Mouse (Mus musculus) skeletal muscle tissue, postnatal 0 days (tissue): ENCODE results near the gene Clcn1. TPM values are rescaled to one million over a fixed set of nuclear protein-coding genes. Genes with fewer than 3 reads are reported as not detected.

Source experiments
- polyA plus RNA-seq: library from polyadenylated mRNA; unstranded; fragments of >200 nt; fragmentation: Nextera tagmentation; extraction: Ambion mirVana; gene quantifications from 2 replicates; pipeline ENCODE4 v1.2.1, GENCODE M21; 2015

Clcn1 gene
- polyA plus RNA-seq, result 9.9 and 12.2 TPM in 2 replicates

DNA sequence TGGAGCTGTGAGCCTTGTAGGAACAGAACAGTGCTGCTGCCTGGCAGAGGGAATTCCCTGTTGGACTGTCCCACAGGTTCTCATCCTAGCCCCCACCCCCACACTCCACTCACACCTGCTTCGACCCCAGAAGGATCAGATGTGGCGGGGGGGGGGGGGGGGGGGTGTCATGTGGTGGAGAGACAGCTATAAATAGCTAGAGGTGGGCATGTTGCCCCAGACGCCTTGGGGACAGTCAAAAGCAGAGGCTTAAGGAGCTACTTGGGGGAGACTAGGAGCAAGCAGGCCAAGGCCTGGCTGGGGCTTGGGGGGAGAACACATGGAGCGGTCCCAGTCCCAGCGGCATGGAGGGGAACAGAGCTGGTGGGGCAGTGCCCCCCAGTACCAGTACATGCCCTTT, at the start of gene Clcn1:
Gene Clcn1, plus strand, starts transcription at position 238 of the 400 bp plus-strand sequence.

DNA sequence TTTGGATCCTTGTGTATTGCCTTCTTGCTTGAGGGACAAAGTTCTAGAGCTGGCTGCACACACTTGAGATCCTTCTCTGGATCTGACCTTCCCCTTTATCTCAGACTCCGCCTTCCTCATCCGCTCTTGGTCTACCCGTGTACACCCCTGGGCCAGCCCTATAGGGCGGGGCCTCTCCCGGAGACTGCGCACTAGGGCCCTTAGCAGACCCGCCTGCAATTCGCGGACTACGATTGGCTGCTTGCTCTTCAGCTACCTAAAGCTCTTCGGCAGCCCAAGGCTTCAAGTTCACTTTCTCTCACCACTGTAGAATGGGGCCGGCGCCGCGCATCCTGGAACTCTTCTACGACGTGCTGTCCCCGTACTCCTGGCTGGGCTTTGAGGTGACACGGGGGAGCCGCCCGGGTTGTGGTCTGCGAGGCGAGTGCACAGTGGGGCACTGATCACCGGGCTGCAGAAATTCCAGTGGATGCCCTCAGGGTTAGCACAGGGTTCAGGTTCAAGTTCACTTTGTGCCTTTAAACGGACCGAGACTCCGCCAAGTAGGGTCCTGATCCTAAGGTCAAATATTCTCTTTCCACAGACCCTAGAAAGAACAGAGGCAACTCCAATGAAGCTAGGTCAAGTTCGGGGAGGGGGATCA, 40.7 kb upstream of the Clcn1 start, which contains the start of gene Gstk1:
Gene Gstk1, plus strand, starts transcription at position 225 of the 643 bp plus-strand sequence.

DNA sequence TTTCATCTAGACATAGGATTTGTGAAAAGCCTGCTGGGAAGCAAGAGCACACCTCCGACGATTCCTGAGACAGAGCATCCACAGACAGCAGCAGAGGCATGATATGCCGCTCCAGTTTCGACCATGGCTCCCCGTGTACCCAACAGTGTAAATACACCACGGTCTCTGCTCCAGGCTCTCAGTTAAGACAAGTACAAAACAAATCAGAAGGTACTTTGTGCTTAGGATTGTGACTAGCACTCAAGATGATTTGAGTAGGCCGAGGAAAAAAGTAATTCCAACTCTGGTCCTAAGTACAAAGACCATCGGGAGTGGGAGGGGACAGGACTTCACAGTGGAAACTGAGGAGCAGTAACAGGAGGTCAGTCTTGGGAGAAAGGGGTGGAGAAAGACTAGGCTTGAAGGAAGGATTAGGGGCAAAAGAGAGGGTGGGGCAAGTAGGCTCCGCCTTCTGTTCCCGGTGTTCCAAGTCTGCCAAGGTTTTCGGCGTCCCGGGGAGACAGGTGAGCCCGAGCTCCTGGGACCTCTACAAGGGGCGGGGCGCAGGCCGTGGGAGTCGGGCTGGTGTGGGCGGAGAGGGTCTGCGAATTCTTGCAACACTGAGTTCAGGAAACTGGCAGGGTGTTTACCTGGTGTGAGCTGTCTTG, 24.8 kb upstream of the Clcn1 start, which contains the start of gene Tmem139:
Gene Tmem139, plus strand, starts transcription at position 447 of the 647 bp plus-strand sequence.

DNA sequence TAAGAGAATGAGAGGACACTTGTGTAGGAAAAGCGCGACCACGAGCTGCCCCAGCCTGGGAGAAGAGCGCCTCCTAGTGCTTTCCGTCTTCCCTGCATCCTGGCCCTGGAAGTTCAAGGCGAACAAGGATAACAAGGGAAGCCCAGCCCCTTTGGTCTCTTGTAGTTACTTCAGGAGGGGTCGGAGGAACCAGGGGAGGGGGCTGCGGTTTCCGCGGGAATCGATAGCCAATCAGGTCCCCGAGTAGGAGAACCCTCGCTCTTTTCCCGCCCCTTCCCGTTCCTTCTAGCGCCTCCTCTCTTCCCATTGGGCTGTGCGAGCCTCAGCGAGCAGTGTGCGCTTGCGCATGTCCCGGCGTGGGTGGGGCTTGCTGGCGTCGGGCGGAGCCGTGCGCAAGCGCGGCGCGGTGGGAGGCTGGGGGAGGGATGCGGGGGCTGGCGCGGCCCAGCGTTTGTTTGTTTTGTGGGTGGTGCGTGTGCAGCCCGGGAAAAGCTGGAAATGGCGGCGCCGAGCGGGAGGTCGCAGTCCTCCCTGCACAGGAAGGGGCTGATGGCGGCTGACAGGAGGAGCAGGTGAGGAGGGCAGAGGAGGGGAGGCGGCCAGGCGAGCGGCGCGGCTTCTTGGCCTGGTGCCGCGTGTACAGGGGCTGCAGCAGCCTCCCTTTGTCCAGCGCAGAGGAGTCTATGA, 21.7 kb upstream of the Clcn1 start, which contains the start of gene Casp2:
Gene Casp2, plus strand, starts transcription at position 360 of the 687 bp plus-strand sequence.

DNA sequence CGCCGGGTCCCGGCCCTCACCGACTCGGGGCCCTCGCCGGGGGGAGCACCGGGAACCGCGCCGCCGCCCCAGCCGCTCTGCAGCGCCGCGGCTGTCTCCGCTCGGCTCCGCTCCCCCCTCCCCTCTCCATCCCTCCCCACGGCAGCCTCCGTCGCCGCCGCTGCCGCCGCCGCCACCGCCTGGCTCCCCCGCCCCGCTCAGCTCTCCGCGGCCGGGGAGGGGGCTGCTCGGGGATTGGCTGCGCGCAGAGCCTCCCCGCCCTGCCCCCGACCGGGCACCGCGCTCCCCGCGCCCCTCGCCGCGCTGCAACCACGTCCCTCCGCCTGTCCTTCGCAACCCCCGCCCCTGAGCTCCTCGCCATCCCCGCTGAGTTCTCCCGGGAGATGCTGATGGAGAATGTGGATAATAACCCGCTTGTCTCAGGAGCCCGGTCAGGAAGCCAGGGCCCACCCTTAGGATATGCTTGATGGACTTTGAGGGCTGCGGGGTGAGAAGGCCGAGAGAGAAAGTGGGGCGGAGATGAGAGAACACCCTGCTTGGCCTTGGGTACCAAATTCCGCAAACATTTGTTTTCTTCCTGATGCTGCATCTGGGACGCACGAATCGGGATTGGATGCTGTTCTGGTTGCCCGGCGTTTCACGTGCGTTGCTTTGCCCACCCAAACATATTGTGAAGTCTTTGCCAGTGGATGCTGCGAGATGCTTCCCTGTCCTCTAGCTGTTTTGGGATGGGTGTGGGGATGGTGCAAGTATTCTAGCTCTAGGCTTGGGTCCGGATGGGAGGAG, 38.2 kb downstream of the Clcn1 start, which contains the start of gene Fam131b:
Gene Fam131b, minus strand, starts transcription at position 162 of the 786 bp plus-strand sequence.

DNA sequence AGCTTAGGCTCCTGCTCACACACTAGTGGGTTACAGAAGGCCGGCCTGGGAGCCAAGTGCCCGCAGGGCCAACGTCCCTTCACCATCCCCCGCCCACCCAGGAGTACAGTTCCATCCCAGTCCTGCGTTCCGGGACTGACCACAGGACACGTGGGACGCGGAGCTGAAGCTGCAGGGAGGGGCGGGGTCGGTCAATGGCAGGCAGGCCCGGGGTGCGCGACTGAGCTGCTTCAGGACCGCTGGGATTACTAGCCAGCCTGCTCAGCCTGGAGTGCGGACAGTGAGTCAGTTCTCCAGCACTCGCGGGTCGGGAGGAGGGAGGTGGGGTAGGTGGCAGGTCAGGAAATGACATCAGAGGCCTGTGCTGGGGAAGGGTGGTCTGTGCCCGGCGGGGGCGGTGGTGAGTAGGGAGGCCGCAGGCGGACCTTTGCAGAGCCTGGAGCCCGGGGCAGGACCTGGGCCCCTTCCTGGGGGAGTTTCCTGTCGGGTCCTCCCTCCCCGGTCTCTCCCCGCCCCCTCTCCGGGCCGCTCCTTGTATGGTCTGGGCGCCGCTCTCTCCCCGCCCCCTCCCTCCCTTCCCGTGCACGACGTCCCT, 63.0 kb downstream of the Clcn1 start, which contains the start of gene Zyx:
Gene Zyx, plus strand, starts transcription at position 205 of the 595 bp plus-strand sequence.

Other genes starting within 250 kb of the Clcn1 start
- not detected in 2 replicates for gene Sva, start 248.3 kb upstream of the Clcn1 start, polyA plus RNA-seq
- not detected in 2 replicates for gene Tas2r139, start 145.7 kb upstream of the Clcn1 start, polyA plus RNA-seq
- gene Tas2r144, start 71.4 kb upstream of the Clcn1 start, polyA plus RNA-seq, result not detected in 2 replicates
- 10.9 and 13.3 TPM in 2 replicates for gene Gstk1, start 40.8 kb upstream of the Clcn1 start, polyA plus RNA-seq
- 0.22 TPM in 1 of 2 replicates, not detected in the other for gene Tmem139, start 24.7 kb upstream of the Clcn1 start, polyA plus RNA-seq
- 10.2 and 10.5 TPM in 2 replicates for gene Casp2, start 21.7 kb upstream of the Clcn1 start, polyA plus RNA-seq
- gene Fam131b, start 38.0 kb downstream of the Clcn1 start, polyA plus RNA-seq, result 0.10 and 0.14 TPM in 2 replicates
- 112 and 117 TPM in 2 replicates for gene Zyx, start 62.9 kb downstream of the Clcn1 start, polyA plus RNA-seq
- 0.71 and 1.4 TPM in 2 replicates for gene Epha1, start 86.6 kb downstream of the Clcn1 start, polyA plus RNA-seq
- not detected in 2 replicates for gene Tas2r143, start 113.6 kb downstream of the Clcn1 start, polyA plus RNA-seq
- not detected in 2 replicates for gene Tas2r135, start 118.7 kb downstream of the Clcn1 start, polyA plus RNA-seq
- gene Tas2r126, start 147.8 kb downstream of the Clcn1 start, polyA plus RNA-seq, result not detected in 2 replicates
- not detected in 2 replicates for gene Olfr458, start 178.5 kb downstream of the Clcn1 start, polyA plus RNA-seq
- 0.02 TPM in 1 of 2 replicates, not detected in the other for gene Olfr457, start 189.7 kb downstream of the Clcn1 start, polyA plus RNA-seq
- not detected in 2 replicates for gene Olfr456, start 200.5 kb downstream of the Clcn1 start, polyA plus RNA-seq